Mouse (Mus musculus) cortical plate, adult 2 months (tissue): Measurements from ENCODE around the gene Olfr610.
"Not testable (repeated sequence)": the region's sequence is repeated elsewhere in the genome, so short reads cannot be mapped to it uniquely, and the experiment has no call there.

Experiments used
- CTCF ChIP-seq: fragments of 200-500 bp; IDR thresholded peaks from 2 replicates; pipeline ENCODE4 v1.5.1; 2011; ENCODE audit warnings: mild to moderate bottlenecking, control low read depth, low read length; ENCODE audit not compliant: insufficient read depth; ENCODE audit errors: extremely low read depth
- POLR2A ChIP-seq: fragments of 200-500 bp; IDR thresholded peaks from 2 replicates; pipeline ENCODE4 v1.6.1; 2011; ENCODE audit warnings: mild to moderate bottlenecking, low read length, control low read depth; ENCODE audit not compliant: insufficient read depth; ENCODE audit errors: extremely low read depth

DNA sequence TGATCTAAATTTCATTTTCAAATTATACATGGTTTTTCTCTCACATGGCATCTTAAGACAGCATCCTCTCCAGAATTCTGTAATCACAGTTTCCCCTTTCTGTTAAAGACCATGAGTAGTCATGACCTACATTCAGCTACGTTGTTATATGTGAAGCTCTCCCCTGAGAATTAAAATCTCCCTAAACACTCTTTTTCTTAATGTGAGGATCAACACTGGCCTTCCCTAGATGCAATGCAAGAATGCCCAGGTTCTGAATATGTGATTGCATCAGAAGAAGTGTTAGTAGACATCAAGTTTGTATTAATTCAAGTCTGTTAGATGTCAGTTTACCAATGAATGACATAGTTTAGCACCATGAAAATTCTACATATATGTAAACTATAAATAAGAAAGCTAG lies 8.8 kb upstream of the Olfr610 start, which contains the start of gene Olfr611:
- not testable (repeated sequence) for TF ChIP-seq POLR2A, CTCF
